Mouse (Mus musculus) cerebellum, adult 2 months (tissue): ENCODE data around the gene Vamp9.

Source experiments
- CTCF ChIP-seq: fragments of 200-500 bp; IDR thresholded peaks from 2 replicates; pipeline ENCODE4 v1.5.1; 2011; ENCODE audit warnings: low read depth, mild to moderate bottlenecking, control low read depth, low read length, moderate library complexity, borderline replicate concordance; ENCODE audit not compliant: insufficient read depth
- POLR2A ChIP-seq: fragments of 200-500 bp; IDR thresholded peaks from 2 replicates; pipeline ENCODE4 v1.6.1; 2011; ENCODE audit warnings: low read length, control low read depth, borderline replicate concordance; ENCODE audit not compliant: insufficient read depth

- TF ChIP-seq CTCF (no peak), POLR2A (no peak)
These were observed 37.8 kb upstream of the Vamp9 start for GRCm38 (mm10) chr5:99868286-99868685.
